Mouse (Mus musculus): Measurements from ENCODE around the gene Nprl3. TPM values are rescaled to one million over a fixed set of nuclear protein-coding genes. Genes with fewer than 3 reads are reported as not detected.
"Not testable (repeated sequence)": the region's sequence is repeated elsewhere in the genome, so short reads cannot be mapped to it uniquely, and the experiment has no call there.

Gene Nprl3
- polyA plus RNA-seq, 1 experiment = 5.8 TPM

GRCm38 (mm10) chr11:32285031-32285775 lies 17.7 kb upstream of the Nprl3 start:
- Histone ChIP-seq H3K4me1 (ENCODE audit: control insufficient read depth) (peaks cover 66% of the 10 kb centered on the region), H3K36me3 (ENCODE audit: control insufficient read depth) (peaks cover 48% of the 10 kb centered on the region), H3K9me3 (ENCODE audit: control insufficient read depth, low read length) (no peaks in the 10 kb centered on the region), H3K4me3 (replicated peaks) (peak overlapping the region; percentile 67), H3K27me3 (ENCODE audit: control insufficient read depth) (no peaks in the 10 kb centered on the region; the same call in 1 of the 2 replicates)
- TF ChIP-seq TAL1 (IDR thresholded peaks at IDR 0.05; ENCODE audit: low read length) (no peak), GATA1 (IDR thresholded peaks at IDR 0.05; ENCODE audit: low read length) (no peak)

- H3K4me3 ChIP-seq (replicated peaks) = peak overlapping the region; percentile 67
- peaks cover 42% of the 10 kb centered on the region for H3K36me3 ChIP-seq (ENCODE audit: control insufficient read depth)
- not testable (repeated sequence) for H3K27me3 ChIP-seq (ENCODE audit: control insufficient read depth); H3K9me3 ChIP-seq (ENCODE audit: control insufficient read depth, low read length)
- peaks cover 66% of the 10 kb centered on the region for H3K4me1 ChIP-seq (ENCODE audit: control insufficient read depth)
These were observed 17.1 kb upstream of the Nprl3 start for GRCm38 (mm10) chr11:32284582-32284981.

GRCm38 (mm10) chr11:32283091-32283777 lies 15.7 kb upstream of the Nprl3 start, which contains the start of gene Hba-a1:
Hba-a1 (plus strand) TSS chr11:32283511.
- Histone ChIP-seq H3K4me1 (ENCODE audit: control insufficient read depth) (peaks cover 66% of the 10 kb centered on the region), H3K27me3 (ENCODE audit: control insufficient read depth) (peaks cover 12% of the 10 kb centered on the region), H3K36me3 (ENCODE audit: control insufficient read depth) (peaks cover 34% of the 10 kb centered on the region), H3K4me3 (replicated peaks) (peak within 1 kb of the TSS; percentile 67)
- H3K9me3 ChIP-seq (ENCODE audit: control insufficient read depth, low read length) = not testable (repeated sequence)

DNA sequence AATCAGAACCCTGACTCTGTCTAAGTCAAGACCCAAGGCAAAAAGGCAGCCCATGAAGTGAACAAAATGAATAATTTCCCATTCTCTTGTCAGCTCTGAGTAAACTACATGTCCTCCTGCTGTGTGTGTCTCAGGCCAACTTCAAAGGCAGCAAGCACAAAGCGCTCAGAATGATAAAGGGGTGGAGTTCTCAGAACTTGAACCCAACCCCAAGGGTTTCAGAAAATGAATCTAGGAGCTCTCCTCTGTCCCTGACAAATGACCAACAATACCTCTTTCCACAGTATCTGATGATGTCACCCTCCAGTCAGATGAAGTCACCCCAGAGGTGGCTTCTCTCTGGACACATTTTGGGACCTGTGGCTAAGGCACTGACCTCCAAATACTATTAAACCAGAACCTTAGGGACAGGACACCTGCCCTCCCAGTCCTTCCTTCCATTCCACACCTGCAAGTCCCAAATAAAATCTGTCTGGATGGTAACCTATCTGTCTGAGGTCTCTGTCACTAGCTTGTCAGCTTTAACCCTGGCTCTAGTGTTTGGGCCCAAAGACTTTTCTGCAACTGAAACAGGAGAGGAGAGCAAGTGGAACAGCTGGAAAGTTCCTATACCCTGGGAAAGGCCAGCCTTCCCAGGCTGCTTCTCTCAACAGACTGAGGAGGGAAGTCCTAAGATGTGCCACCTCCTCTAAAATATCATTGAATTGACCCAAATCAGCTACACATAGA lies 14.1 kb upstream of the Nprl3 start:
- TF ChIP-seq GATA1 (IDR thresholded peaks at IDR 0.05; ENCODE audit: low read length) (no peak), TAL1 (IDR thresholded peaks at IDR 0.05; ENCODE audit: low read length) (no peak)
- Histone ChIP-seq H3K4me1 (ENCODE audit: control insufficient read depth) (peaks cover 65% of the 10 kb centered on the region), H3K9me3 (ENCODE audit: control insufficient read depth, low read length) (no peaks in the 10 kb centered on the region; the same call in 1 of the 2 replicates), H3K36me3 (ENCODE audit: control insufficient read depth) (peaks cover 27% of the 10 kb centered on the region), H3K27me3 (ENCODE audit: control insufficient read depth) (peaks cover 28% of the 10 kb centered on the region), H3K4me3 (replicated peaks) (peak overlapping the region; percentile 22)

GRCm38 (mm10) chr11:32280646-32281045 lies 13.1 kb upstream of the Nprl3 start:
- no peaks in the 10 kb centered on the region; the same call in 1 of the 2 replicates for H3K9me3 ChIP-seq (ENCODE audit: control insufficient read depth, low read length)
- peaks cover 32% of the 10 kb centered on the region for H3K27me3 ChIP-seq (ENCODE audit: control insufficient read depth)
- peaks cover 71% of the 10 kb centered on the region for H3K4me1 ChIP-seq (ENCODE audit: control insufficient read depth)
- peak overlapping the region; percentile 2 for H3K4me3 ChIP-seq (replicated peaks)
- peaks cover 32% of the 10 kb centered on the region for H3K36me3 ChIP-seq (ENCODE audit: control insufficient read depth)
- TF ChIP-seq TAL1 (IDR thresholded peaks at IDR 0.05; ENCODE audit: low read length) = no peak
- TF ChIP-seq GATA1 (IDR thresholded peaks at IDR 0.05; ENCODE audit: low read length) = no peak

- Histone ChIP-seq H3K4me1 (ENCODE audit: control insufficient read depth) (peaks cover 87% of the 10 kb centered on the region), H3K4me3 (replicated peaks) (no peak overlapping the region), H3K36me3 (ENCODE audit: control insufficient read depth) (peaks cover 26% of the 10 kb centered on the region), H3K9me3 (ENCODE audit: control insufficient read depth, low read length) (no peaks in the 10 kb centered on the region; the same call in 1 of the 2 replicates), H3K27me3 (ENCODE audit: control insufficient read depth) (peaks cover 32% of the 10 kb centered on the region)
- TF ChIP-seq GATA1 (IDR thresholded peaks at IDR 0.05; ENCODE audit: low read length) (no peak), TAL1 (IDR thresholded peaks at IDR 0.05; ENCODE audit: low read length) (no peak)
These were observed 11.0 kb upstream of the Nprl3 start for GRCm38 (mm10) chr11:32278458-32278957.

DNA sequence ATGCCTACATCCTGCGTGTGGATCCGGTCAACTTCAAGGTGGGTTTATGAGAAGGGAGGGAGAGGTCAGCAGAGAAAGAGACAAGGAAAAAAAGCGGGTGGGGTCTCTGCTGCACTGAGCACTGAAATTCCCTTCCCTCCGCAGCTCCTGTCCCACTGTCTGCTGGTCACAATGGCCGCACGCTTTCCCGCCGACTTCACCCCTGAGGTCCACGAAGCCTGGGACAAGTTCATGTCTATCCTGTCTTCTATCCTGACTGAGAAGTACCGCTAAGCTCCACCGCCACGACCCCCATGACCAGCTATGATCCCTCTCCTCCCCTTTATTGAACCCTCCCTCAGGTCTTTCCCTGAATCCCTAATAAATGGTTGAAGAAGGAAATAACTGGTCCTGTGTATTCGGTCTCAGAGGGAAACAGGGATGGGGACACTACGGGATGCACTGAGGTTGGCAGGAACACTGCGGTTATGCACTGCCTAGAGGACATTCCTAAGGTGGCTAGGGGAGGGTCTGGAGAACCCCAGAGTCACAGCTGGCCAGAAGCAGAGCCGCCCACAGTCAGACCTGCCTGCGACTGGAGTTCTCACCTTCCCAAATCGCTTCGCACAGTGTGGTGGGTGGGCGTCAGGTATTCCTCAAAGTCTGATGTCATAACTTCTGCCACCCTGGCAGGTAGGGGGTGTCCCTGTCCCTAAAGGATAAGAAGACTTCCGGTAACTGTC lies 10.4 kb upstream of the Nprl3 start:
- Histone ChIP-seq H3K4me3 (replicated peaks) (no peak overlapping the region), H3K36me3 (ENCODE audit: control insufficient read depth) (peaks cover 23% of the 10 kb centered on the region), H3K4me1 (ENCODE audit: control insufficient read depth) (peaks cover 88% of the 10 kb centered on the region), H3K9me3 (ENCODE audit: control insufficient read depth, low read length) (no peaks in the 10 kb centered on the region; the same call in 1 of the 2 replicates), H3K27me3 (ENCODE audit: control insufficient read depth) (peaks cover 32% of the 10 kb centered on the region)
- TF ChIP-seq TAL1 (IDR thresholded peaks at IDR 0.05; ENCODE audit: low read length) = no peak
- TF ChIP-seq GATA1 (IDR thresholded peaks at IDR 0.05; ENCODE audit: low read length) = no peak

GRCm38 (mm10) chr11:32276347-32276746 lies 8.8 kb upstream of the Nprl3 start, which contains the start of gene Hba-x:
Hba-x (plus strand) TSS chr11:32276400.
- Histone ChIP-seq H3K36me3 (ENCODE audit: control insufficient read depth) (peaks cover 23% of the 10 kb centered on the region), H3K4me1 (ENCODE audit: control insufficient read depth) (peaks cover 88% of the 10 kb centered on the region), H3K9me3 (ENCODE audit: control insufficient read depth, low read length) (no peaks in the 10 kb centered on the region; the same call in 1 of the 2 replicates), H3K4me3 (replicated peaks) (no peak within 1 kb of the TSS), H3K27me3 (ENCODE audit: control insufficient read depth) (peaks cover 32% of the 10 kb centered on the region)
- TF ChIP-seq GATA1 (IDR thresholded peaks at IDR 0.05; ENCODE audit: low read length) = no peak
- TF ChIP-seq TAL1 (IDR thresholded peaks at IDR 0.05; ENCODE audit: low read length) = no peak

Data from erythroblast, embryonic 14.5 days (primary cell).